ENCODE assay signal across 18 mouse cellular contexts in genomic region chr8:86184671-86185070, GRCm38 (mm10).
"Had no signal": no experiment of that assay in that cellular context is flagged by ENCODE, and none has a peak within 500 bp of the region (broad histone marks: within the 10 kb centered on the region; RNA-seq: fewer than 3 reads in every experiment).

No protein-coding gene starts in this region.

- DNase-seq: gastrocnemius, adult 2 months; gastrocnemius, postnatal 10 days; gastrocnemius, postnatal 25 days; heart, adult 18-20 months; heart, postnatal 10 days; heart, postnatal 4 days; kidney, adult 18-20 months; kidney, adult 8-10 months; kidney, postnatal 10 days; kidney, postnatal 25 days; layer of hippocampus, adult 9-11 months; layer of hippocampus, postnatal 36 days had no signal

- ATAC-seq: forebrain, embryonic 16.5 days; hindbrain, embryonic 16.5 days; inflammation-experienced regulatory T-cells, adult 6 months; intestine, embryonic 15.5 days; intestine, postnatal 0 days; liver, embryonic 12.5 days had no signal
